Mouse (Mus musculus) stomach, postnatal 0 days (tissue): ENCODE results near the gene Trappc10.

Source experiments
- CTCF ChIP-seq: IDR thresholded peaks from 2 replicates; pipeline ENCODE4 v1.5.1; 2016; ENCODE audit warnings: antibody characterized with exemption, low read depth, mild to moderate bottlenecking, moderate library complexity
- EP300 ChIP-seq: optimal IDR thresholded peaks from 2 replicates; pipeline ENCODE3; 2016; ENCODE audit warnings: antibody characterized with exemption

DNA sequence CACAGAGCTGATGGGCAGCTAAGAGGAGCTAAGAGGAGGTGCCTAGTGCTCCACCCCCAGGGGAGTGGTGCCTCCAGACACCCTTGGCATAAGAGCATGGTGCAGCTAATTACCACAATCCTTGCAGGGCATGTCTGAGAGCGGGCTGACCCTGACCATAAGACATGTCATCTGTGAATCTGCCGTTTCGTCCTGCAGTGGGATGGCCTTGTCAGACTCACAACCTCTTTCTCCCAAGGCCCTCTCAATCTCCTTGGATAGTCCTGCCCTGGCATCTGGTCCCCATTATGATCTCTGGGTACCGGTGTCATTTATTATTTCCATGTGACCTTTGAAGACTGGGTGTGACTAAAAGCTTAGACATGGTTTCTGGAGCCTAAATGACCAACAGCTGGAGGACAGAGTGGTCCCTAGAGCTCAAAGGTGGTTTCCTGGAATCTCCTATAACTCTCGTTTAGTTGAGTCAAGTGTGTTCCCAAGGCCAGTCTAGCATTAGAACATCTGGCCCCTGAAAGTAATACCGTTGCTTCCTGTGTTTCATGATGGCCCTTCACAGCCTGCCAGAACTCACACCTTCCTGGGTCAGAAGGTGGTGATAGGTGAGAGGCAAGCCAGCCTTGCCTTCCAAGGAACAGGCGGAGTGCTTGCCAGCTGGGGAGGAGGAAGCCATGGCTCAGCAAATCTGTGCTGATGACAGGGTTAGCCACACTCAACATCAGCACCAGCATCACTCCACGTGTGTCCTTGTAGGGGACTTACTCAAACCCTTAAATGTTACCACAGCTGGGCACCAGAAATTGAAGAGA is 46.5 kb upstream of the Trappc10 start:
- TF ChIP-seq EP300 (no peak), CTCF (no peak)
